Mouse (Mus musculus): Measurements from ENCODE around the gene Edn1. TPM values are rescaled to one million over a fixed set of nuclear protein-coding genes. Genes with fewer than 3 reads are reported as not detected.

Gene Edn1
- total RNA-seq, 2 experiments from 2014 or later = 1.3 to 1.7 TPM

DNA sequence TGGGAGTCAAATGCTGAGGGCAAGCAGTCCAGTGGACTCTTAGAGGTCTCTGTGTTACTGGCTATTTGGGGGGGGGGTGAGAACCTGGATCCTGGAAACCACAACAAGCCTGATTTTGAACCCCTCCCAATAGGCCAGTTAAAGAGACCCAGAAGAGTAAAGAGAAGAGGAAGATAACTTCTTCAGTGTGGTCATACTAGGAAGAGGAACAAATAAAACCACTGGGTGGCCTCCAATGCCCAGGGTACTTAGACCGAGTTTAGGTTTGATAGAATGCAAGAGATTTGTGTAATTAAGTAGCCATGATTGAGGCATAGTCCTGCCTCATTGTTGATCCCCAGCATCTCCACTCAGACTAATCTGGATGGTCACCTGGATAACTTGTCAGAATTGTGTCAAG lies 14.4 kb downstream of the Edn1 start:
- DNase-seq = no peak

DNA sequence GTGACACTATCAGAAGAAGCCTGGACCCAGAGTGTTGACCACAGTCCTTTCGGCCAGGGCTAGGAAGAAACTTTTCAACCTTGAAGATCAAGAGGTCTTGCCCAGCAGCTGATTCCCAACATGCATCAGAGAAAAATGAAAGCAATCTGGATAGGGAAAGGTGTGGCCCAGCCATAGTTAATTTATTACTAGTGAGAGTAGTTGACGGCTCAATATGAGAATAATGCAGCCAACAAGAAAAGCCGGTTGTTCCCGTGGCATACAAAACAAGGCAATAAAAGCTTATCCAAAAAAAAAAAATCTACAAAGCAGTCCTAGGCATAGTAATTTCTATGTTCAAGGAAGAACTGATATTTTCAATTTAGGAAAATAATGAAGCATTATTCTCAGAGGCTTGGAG lies 16.5 kb downstream of the Edn1 start:
- no peak for DNase-seq

GRCm38 (mm10) chr13:42328576-42328975 lies 27.3 kb downstream of the Edn1 start:
- no peak for DNase-seq

- no peak for DNase-seq
Observed at GRCm38 (mm10) chr13:42331104-42331503, 29.8 kb downstream of the Edn1 start.

GRCm38 (mm10) chr13:42334981-42335380 lies 33.7 kb downstream of the Edn1 start:
- DNase-seq = no peak

DNA sequence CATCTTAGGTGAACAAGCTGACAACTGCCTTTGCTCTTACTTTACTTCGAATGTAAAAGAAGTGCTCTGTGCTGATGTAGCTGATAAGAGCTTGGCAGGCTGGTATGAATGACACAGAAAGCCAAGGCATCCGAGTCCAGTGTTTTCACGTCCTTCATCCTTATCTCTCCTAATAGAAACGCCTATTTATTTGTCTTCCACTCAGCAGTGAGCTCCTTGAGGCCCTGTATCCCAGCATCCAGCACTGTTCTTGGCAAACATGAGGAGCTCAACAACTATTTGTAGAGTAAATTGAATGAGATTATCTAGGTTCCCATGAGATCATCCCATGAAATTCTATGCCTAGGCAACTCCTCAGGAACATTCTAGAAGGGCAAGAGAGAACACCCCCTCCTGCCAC lies 35.1 kb downstream of the Edn1 start:
- DNase-seq = no peak

DNA sequence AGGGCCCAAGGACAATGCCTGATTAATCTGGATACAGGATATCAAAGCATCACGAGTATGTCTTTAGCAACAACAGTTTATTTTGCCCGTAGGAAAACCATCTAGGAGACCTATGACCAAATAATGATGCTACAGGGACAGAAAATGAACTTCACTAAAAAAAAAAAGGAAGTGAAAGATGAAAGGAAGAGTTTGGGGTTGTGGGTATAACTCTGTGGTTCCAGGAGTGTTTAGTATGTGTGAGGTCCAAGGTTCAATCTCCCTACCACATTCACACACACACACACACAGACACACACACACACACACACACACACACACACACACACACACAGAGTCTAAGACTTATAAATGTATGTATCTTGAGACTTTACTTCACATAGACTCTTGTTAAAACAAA lies 35.8 kb downstream of the Edn1 start:
- no peak for DNase-seq

- DNase-seq = no peak
Observed at GRCm38 (mm10) chr13:42339466-42339865, 38.2 kb downstream of the Edn1 start.

- DNase-seq = no peak
Observed at GRCm38 (mm10) chr13:42341871-42342532, 40.7 kb downstream of the Edn1 start.

DNA sequence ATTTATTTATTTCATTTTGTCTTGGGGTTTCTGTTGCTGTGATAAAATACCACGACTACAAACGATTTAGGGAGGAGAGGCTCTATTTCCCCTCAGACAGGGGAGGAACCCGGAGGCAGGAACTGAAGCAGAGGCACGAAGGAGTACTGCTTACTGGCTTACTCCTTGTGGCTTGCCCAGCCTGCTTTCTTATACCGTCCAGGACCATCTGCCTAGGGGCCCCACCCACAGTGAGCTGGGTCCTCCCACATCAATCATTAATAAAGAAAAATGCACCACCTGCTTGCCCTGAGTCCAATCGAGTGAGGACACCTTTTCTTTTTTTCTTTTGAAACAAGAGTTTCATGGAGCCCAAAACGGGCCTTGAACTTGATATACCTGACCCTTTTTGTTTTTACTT lies 44.2 kb downstream of the Edn1 start:
- no peak for DNase-seq

- no peak for DNase-seq
Observed at GRCm38 (mm10) chr13:42346414-42346813, 45.1 kb downstream of the Edn1 start.

DNA sequence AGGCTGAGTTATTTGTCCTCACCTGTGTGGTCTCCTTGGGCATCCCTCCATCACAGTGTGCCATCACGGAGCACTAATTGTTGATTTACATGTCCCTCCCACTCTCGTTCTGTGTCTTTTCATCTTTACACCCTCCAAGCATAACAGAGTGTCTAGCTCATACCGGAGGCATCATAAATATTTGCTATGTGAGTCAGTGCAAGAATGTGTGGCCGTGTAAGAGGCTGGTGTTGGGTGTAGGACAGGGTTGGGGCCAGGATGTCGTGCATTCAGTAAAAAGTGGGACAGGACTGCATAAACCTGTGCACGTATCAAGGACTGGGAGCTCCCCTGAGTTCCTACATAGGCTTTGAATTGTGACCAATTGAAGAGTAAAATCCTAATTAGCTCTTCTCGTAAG lies 50.4 kb downstream of the Edn1 start:
- no peak for DNase-seq

Other genes starting within 250 kb of the Edn1 start
- gene Hivep1, start 249.5 kb upstream of the Edn1 start, total RNA-seq (2021) = 10 to 100 TPM; 13.7 to 22.9 TPM

Data from gastrocnemius, postnatal 10 days (tissue).